Comparison of ENCODE assay signal across 8 mouse cellular contexts in the genomic region with DNA sequence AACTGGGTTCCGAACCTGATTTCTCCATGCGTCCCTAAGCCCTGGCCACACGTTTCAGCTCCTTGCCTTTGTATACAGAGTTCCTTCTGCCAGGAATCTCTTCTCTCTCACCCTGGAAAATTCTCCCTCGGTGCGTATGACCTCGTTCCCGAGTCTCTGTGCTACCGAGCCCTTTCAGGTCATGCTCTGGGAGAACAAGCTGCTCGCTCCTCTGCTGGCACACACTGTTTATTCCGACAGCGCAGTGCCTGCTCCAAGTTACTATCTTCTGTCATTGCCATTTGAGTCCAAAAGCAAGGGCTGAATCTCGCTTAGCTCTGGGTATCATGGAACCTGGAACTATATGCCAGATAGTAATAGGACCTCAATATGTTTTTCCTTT. TPM values are rescaled to one million over a fixed set of nuclear protein-coding genes. Genes with fewer than 3 reads are reported as not detected.
DNase-seq lines count a peak whose midpoint lies in the region; ATAC-seq and TF ChIP-seq lines count a peak whose summit lies in the region.

No protein-coding gene starts in this region.

- in situ Hi-C loops in ES-E14 (cut with MboI; ENCODE audit: low sequenced_read_pairs in 2 of 2, unreplicated experiment in 2 of 2): no loop called here

- H3K27ac ChIP-seq in ES-E14 (ENCODE audit: insufficient read depth, low read depth, low read length, poor library complexity, severe bottlenecking): no peak overlapping the region
- no peak overlapping the region for H3K27ac ChIP-seq in forebrain, embryonic 12.5 days

- H3K36me3 ChIP-seq in ES-E14 (ENCODE audit: control insufficient read depth, insufficient read depth, low read length, poor library complexity, severe bottlenecking): peaks cover 2% of the 10 kb centered on the region; the same call in 1 of the 2 replicates
- no peaks in the 10 kb centered on the region for H3K36me3 ChIP-seq in forebrain, embryonic 12.5 days (replicated peaks)

- H3K4me2 ChIP-seq in forebrain, embryonic 12.5 days: no peak overlapping the region

- H3K27me3 ChIP-seq in forebrain, embryonic 12.5 days: no peaks in the 10 kb centered on the region

- peak; percentile 21 for DNase-seq in adrenal gland, adult 2 months
- DNase-seq in adrenal gland, postnatal 25 days: no peak
- DNase-seq in ES-E14 (ENCODE audit: low read depth, low spot score): no peak
- DNase-seq in gastrocnemius, adult 8-10 months (ENCODE audit: low spot score in 2 of 2): peak; percentile 15 to 18
- DNase-seq in kidney, postnatal 36 days: peak; percentile 37 to 47
- no peak for DNase-seq in right cerebral cortex, postnatal 36 days (ENCODE audit: low spot score in 2 of 2)
- DNase-seq in right cerebral cortex, postnatal 14 days: no peak

- peak overlapping the region in 1 of 2 experiments; percentile 2; a peak in 1 of 4 replicates for H3K4me3 ChIP-seq in ES-E14 (ENCODE audit: insufficient read depth in 1 of 2, low read depth in 1 of 2, low read length in 2 of 2, poor library complexity in 1 of 2, severe bottlenecking in 1 of 2)
- H3K4me3 ChIP-seq in forebrain, embryonic 12.5 days (replicated peaks): no peak overlapping the region

- WGBS in forebrain, embryonic 12.5 days: 69% methylated on average over 12 of the region's 12 CpGs

- peaks cover 0 to 3% of the 10 kb centered on the region in 2 experiments; a peak in 1 of 4 replicates for H3K4me1 ChIP-seq in ES-E14 (ENCODE audit: control insufficient read depth in 2 of 2, insufficient read depth in 2 of 2, low read length in 2 of 2, poor library complexity in 1 of 2)
- peaks cover 8% of the 10 kb centered on the region; the same call in 1 of the 2 replicates for H3K4me1 ChIP-seq in forebrain, embryonic 12.5 days

- H3K9me3 ChIP-seq in ES-E14 (ENCODE audit: control insufficient read depth, insufficient read depth, low read depth, low read length): no peaks in the 10 kb centered on the region
- H3K9me3 ChIP-seq in forebrain, embryonic 12.5 days: 0 out of 2 replicates have a peak, but pooled peaks cover 3% of the 10 kb centered on the region

- peak overlapping the region; percentile 14; the same call in 1 of the 2 replicates for H3K9ac ChIP-seq in ES-E14 (ENCODE audit: insufficient read depth, low read depth, low read length, poor library complexity, severe bottlenecking)
- no peak overlapping the region for H3K9ac ChIP-seq in forebrain, embryonic 12.5 days

- no peak for ATAC-seq in forebrain, embryonic 12.5 days (ENCODE audit: low FRiP score)

TF ChIP-seq in ES-E14, 5 proteins besides CTCF, POLR2A, EP300 and RAD21:
- TF ChIP-seq MAFK (IDR thresholded peaks at IDR 0.05; ENCODE audit: insufficient read depth, low read depth, low read length) (no peak), HCFC1 (IDR thresholded peaks at IDR 0.05; ENCODE audit: borderline replicate concordance, insufficient read depth, low read length) (no peak), ZC3H11A (IDR thresholded peaks at IDR 0.05; ENCODE audit: borderline replicate concordance, low read depth, low read length) (no peak), CHD2 (IDR thresholded peaks at IDR 0.05; ENCODE audit: low read depth, low read length) (no peak), ZNF384 (IDR thresholded peaks at IDR 0.05; ENCODE audit: low read depth, low read length) (no peak)

RNA-seq across cellular contexts. Expression of gene Uspl1, which starts 31.4 kb away (rescaled TPM):
- total RNA-seq in adrenal gland, adult 2 months (2021): 10 to 100 TPM; 28.5 to 40.7 TPM
- 3.2 and 4.2 TPM in 2 replicates for polyA plus RNA-seq in adrenal gland, adult 2 months (2012; rRNA removed)
- 30.4 and 32.5 TPM in 2 replicates for total RNA-seq in adrenal gland, postnatal 25 days (2021)
- 108 and 116 TPM in 2 replicates for total RNA-seq in ES-E14 (2012; rRNA removed)
- 10 to 100 TPM; 29.8 to 41.7 (median 32.2) TPM for total RNA-seq in gastrocnemius, adult 8-10 months (2022)
- polyA plus RNA-seq in forebrain, embryonic 12.5 days (2016; fragmentation: Nextera tagmentation; extraction: Ambion mirVana): 71.6 and 73.8 TPM in 2 replicates

RNA-seq across cellular contexts. Expression of gene Hmgb1, which starts 31.5 kb away (rescaled TPM):
- 100 to 1,000 TPM; 128 to 135 TPM for total RNA-seq in adrenal gland, adult 2 months (2021)
- 5.1 and 7.5 TPM in 2 replicates for polyA plus RNA-seq in adrenal gland, adult 2 months (2012; rRNA removed)
- total RNA-seq in adrenal gland, postnatal 25 days (2021): 152 and 186 TPM in 2 replicates
- total RNA-seq in ES-E14 (2012; rRNA removed): 287 and 350 TPM in 2 replicates
- total RNA-seq in gastrocnemius, adult 8-10 months (2022): 100 to 1,000 TPM in 3 of 4 experiments, 10 to 100 TPM in 1; 90.7 to 109 (median 107) TPM
- 1,906 and 2,082 TPM in 2 replicates for polyA plus RNA-seq in forebrain, embryonic 12.5 days (2016; fragmentation: Nextera tagmentation; extraction: Ambion mirVana)

Comparison
In these comparisons a context has a peak if more than half of its experiments do, and no peak if none do; other contexts are left out.
1. DNase-seq: peak in adrenal gland, adult 2 months (single experiment), gastrocnemius, adult 8-10 months (2 of 2) and kidney, postnatal 36 days (2 of 2); none in adrenal gland, postnatal 25 days (single experiment), ES-E14 (single experiment), right cerebral cortex, postnatal 36 days (0 of 2) and right cerebral cortex, postnatal 14 days (single experiment).